Mouse (Mus musculus) liver, adult 2 months (tissue): ENCODE results near the gene Tmx4.

ENCODE experiments used
- CTCF ChIP-seq: fragments of 200-500 bp; IDR thresholded peaks from 2 replicates; pipeline ENCODE4 v1.5.1; 2011; ENCODE audit warnings: low read depth, low read length, control low read depth
- POLR2A ChIP-seq: fragments of 200-500 bp; IDR thresholded peaks from 2 replicates; pipeline ENCODE4 v1.6.1; 2011; ENCODE audit warnings: low read length, control low read depth; ENCODE audit not compliant: insufficient read depth; ENCODE audit errors: extremely low read depth

- no peak for TF ChIP-seq CTCF
- no peak for TF ChIP-seq POLR2A
These were observed 47.1 kb upstream of the Tmx4 start for GRCm38 (mm10) chr2:134691055-134691454.
